Mouse (Mus musculus): ENCODE results near the gene Itpr3. TPM values are rescaled to one million over a fixed set of nuclear protein-coding genes. Genes with fewer than 3 reads are reported as not detected.

The Itpr3 gene
- polyA plus RNA-seq, 1 experiment from 2014 or later: 13.0 TPM

- Histone ChIP-seq H3K27me3 (replicated peaks) (no peaks in the 10 kb centered on the region), H3K27ac (no peak overlapping the region), H3K4me2 (replicated peaks) (no peak overlapping the region), H3K4me1 (replicated peaks) (peaks cover 27% of the 10 kb centered on the region), H3K36me3 (no peaks in the 10 kb centered on the region), H3K4me3 (replicated peaks) (no peak overlapping the region), H3K9ac (no peak overlapping the region), H3K9me3 (no peaks in the 10 kb centered on the region)
- ATAC-seq: no peak
- 47% methylated on average over 3 of the region's 3 CpGs for WGBS
Observed at GRCm38 (mm10) chr17:27134715-27135114, 77.6 kb downstream of the Itpr3 start.

GRCm38 (mm10) chr17:27138396-27138795, 81.3 kb downstream of the Itpr3 start:
- Histone ChIP-seq H3K27ac (no peak overlapping the region), H3K4me1 (replicated peaks) (peaks cover 13% of the 10 kb centered on the region), H3K9ac (no peak overlapping the region), H3K9me3 (no peaks in the 10 kb centered on the region), H3K4me2 (replicated peaks) (no peak overlapping the region), H3K27me3 (replicated peaks) (no peaks in the 10 kb centered on the region), H3K36me3 (no peaks in the 10 kb centered on the region), H3K4me3 (replicated peaks) (no peak overlapping the region)
- WGBS: 81% methylated on average over 9 of the region's 9 CpGs
- no peak for ATAC-seq

GRCm38 (mm10) chr17:27139304-27139703, 82.2 kb downstream of the Itpr3 start:
- 59% methylated on average over 6 of the region's 7 CpGs for WGBS
- H3K4me3 ChIP-seq (replicated peaks): no peak overlapping the region
- no peaks in the 10 kb centered on the region for H3K27me3 ChIP-seq (replicated peaks)
- no peak overlapping the region for H3K27ac ChIP-seq
- H3K4me1 ChIP-seq (replicated peaks): peaks cover 10% of the 10 kb centered on the region; the same call in 1 of the 2 replicates
- H3K4me2 ChIP-seq (replicated peaks): no peak overlapping the region
- H3K36me3 ChIP-seq: no peaks in the 10 kb centered on the region
- no peak overlapping the region for H3K9ac ChIP-seq
- no peaks in the 10 kb centered on the region for H3K9me3 ChIP-seq
- ATAC-seq: no peak

GRCm38 (mm10) chr17:27140262-27140661, 83.2 kb downstream of the Itpr3 start:
- no peaks in the 10 kb centered on the region for H3K27me3 ChIP-seq (replicated peaks)
- no peak for ATAC-seq
- peaks cover 10% of the 10 kb centered on the region; the same call in 1 of the 2 replicates for H3K4me1 ChIP-seq (replicated peaks)
- no peak overlapping the region for H3K4me2 ChIP-seq (replicated peaks)
- 56% methylated on average over 9 of the region's 9 CpGs for WGBS
- no peaks in the 10 kb centered on the region for H3K36me3 ChIP-seq
- no peak overlapping the region for H3K27ac ChIP-seq
- H3K4me3 ChIP-seq (replicated peaks): no peak overlapping the region
- H3K9me3 ChIP-seq: no peaks in the 10 kb centered on the region
- no peak overlapping the region for H3K9ac ChIP-seq

GRCm38 (mm10) chr17:27141971-27142450, 84.9 kb downstream of the Itpr3 start:
- peak; percentile 66 for ATAC-seq
- Histone ChIP-seq H3K4me3 (replicated peaks) (no peak overlapping the region), H3K4me1 (replicated peaks) (peaks cover 13% of the 10 kb centered on the region; the same call in 1 of the 2 replicates), H3K27me3 (replicated peaks) (no peaks in the 10 kb centered on the region), H3K4me2 (replicated peaks) (peak overlapping the region; percentile 22; the same call in 1 of the 2 replicates), H3K9ac (no peak overlapping the region), H3K9me3 (no peaks in the 10 kb centered on the region), H3K27ac (no peak overlapping the region), H3K36me3 (no peaks in the 10 kb centered on the region)
- 27% methylated on average over 10 of the region's 10 CpGs for WGBS

GRCm38 (mm10) chr17:27144152-27144551, 87.0 kb downstream of the Itpr3 start:
- Histone ChIP-seq H3K4me3 (replicated peaks) (no peak overlapping the region), H3K9ac (no peak overlapping the region), H3K4me1 (replicated peaks) (peaks cover 13% of the 10 kb centered on the region; the same call in 1 of the 2 replicates), H3K4me2 (replicated peaks) (no peak overlapping the region), H3K36me3 (no peaks in the 10 kb centered on the region), H3K27me3 (replicated peaks) (no peaks in the 10 kb centered on the region), H3K27ac (no peak overlapping the region), H3K9me3 (no peaks in the 10 kb centered on the region)
- 73% methylated on average over 4 of the region's 4 CpGs for WGBS
- no peak for ATAC-seq

- 6% methylated on average over 8 of the region's 8 CpGs for WGBS
- no peak for ATAC-seq
- Histone ChIP-seq H3K27me3 (replicated peaks) (no peaks in the 10 kb centered on the region), H3K4me2 (replicated peaks) (no peak overlapping the region), H3K36me3 (no peaks in the 10 kb centered on the region), H3K27ac (no peak overlapping the region), H3K4me3 (replicated peaks) (no peak overlapping the region), H3K4me1 (replicated peaks) (peaks cover 13% of the 10 kb centered on the region; the same call in 1 of the 2 replicates), H3K9me3 (no peaks in the 10 kb centered on the region), H3K9ac (no peak overlapping the region)
Observed at GRCm38 (mm10) chr17:27146323-27146923, 89.3 kb downstream of the Itpr3 start.

GRCm38 (mm10) chr17:27150871-27151270, 93.8 kb downstream of the Itpr3 start:
- H3K4me2 ChIP-seq (replicated peaks): no peak overlapping the region
- peaks cover 9% of the 10 kb centered on the region for H3K4me1 ChIP-seq (replicated peaks)
- H3K9me3 ChIP-seq: no peaks in the 10 kb centered on the region
- H3K9ac ChIP-seq: no peak overlapping the region
- WGBS: 53% methylated on average over 7 of the region's 7 CpGs
- no peaks in the 10 kb centered on the region for H3K36me3 ChIP-seq
- no peak for ATAC-seq
- no peak overlapping the region for H3K27ac ChIP-seq
- no peak overlapping the region for H3K4me3 ChIP-seq (replicated peaks)
- no peaks in the 10 kb centered on the region for H3K27me3 ChIP-seq (replicated peaks)

GRCm38 (mm10) chr17:27151411-27151810, 94.3 kb downstream of the Itpr3 start:
- 71% methylated on average over 8 of the region's 8 CpGs for WGBS

GRCm38 (mm10) chr17:27152976-27153723, 96.0 kb downstream of the Itpr3 start:
- ATAC-seq: peak; percentile 63
- 52% methylated on average over 8 of the region's 8 CpGs for WGBS

More at GRCm38 (mm10) chr17:27151411-27151810, 94.3 kb downstream of the Itpr3 start:
- H3K4me3 ChIP-seq (replicated peaks): no peak overlapping the region
- no peaks in the 10 kb centered on the region for H3K27me3 ChIP-seq (replicated peaks)
- no peaks in the 10 kb centered on the region for H3K9me3 ChIP-seq
- no peak overlapping the region for H3K4me2 ChIP-seq (replicated peaks)
- ATAC-seq: no peak
- no peak overlapping the region for H3K9ac ChIP-seq
- H3K36me3 ChIP-seq: no peaks in the 10 kb centered on the region
- H3K27ac ChIP-seq: no peak overlapping the region
- peaks cover 6% of the 10 kb centered on the region for H3K4me1 ChIP-seq (replicated peaks)

GRCm38 (mm10) chr17:27153773-27154193, 96.7 kb downstream of the Itpr3 start:
- Histone ChIP-seq H3K9ac (no peak overlapping the region), H3K27ac (no peak overlapping the region), H3K27me3 (replicated peaks) (no peaks in the 10 kb centered on the region), H3K4me1 (replicated peaks) (peaks cover 6% of the 10 kb centered on the region), H3K9me3 (no peaks in the 10 kb centered on the region), H3K4me2 (replicated peaks) (no peak overlapping the region), H3K4me3 (replicated peaks) (no peak overlapping the region), H3K36me3 (no peaks in the 10 kb centered on the region)
- WGBS: 48% methylated on average over 9 of the region's 9 CpGs
- no peak for ATAC-seq

More at GRCm38 (mm10) chr17:27152976-27153723, 96.0 kb downstream of the Itpr3 start:
- no peaks in the 10 kb centered on the region for H3K36me3 ChIP-seq
- peaks cover 6% of the 10 kb centered on the region for H3K4me1 ChIP-seq (replicated peaks)
- H3K9ac ChIP-seq: no peak overlapping the region
- no peaks in the 10 kb centered on the region for H3K27me3 ChIP-seq (replicated peaks)
- no peak overlapping the region for H3K4me2 ChIP-seq (replicated peaks)
- no peak overlapping the region for H3K4me3 ChIP-seq (replicated peaks)
- no peaks in the 10 kb centered on the region for H3K9me3 ChIP-seq
- no peak overlapping the region for H3K27ac ChIP-seq

GRCm38 (mm10) chr17:27154256-27154655, 97.2 kb downstream of the Itpr3 start:
- no peak for ATAC-seq
- no peak overlapping the region for H3K27ac ChIP-seq
- no peaks in the 10 kb centered on the region for H3K9me3 ChIP-seq
- H3K4me1 ChIP-seq (replicated peaks): peaks cover 6% of the 10 kb centered on the region
- H3K9ac ChIP-seq: no peak overlapping the region
- no peak overlapping the region for H3K4me3 ChIP-seq (replicated peaks)
- no peaks in the 10 kb centered on the region for H3K27me3 ChIP-seq (replicated peaks)
- WGBS: 85% methylated on average over 14 of the region's 14 CpGs
- no peaks in the 10 kb centered on the region for H3K36me3 ChIP-seq
- no peak overlapping the region for H3K4me2 ChIP-seq (replicated peaks)
